Mouse (Mus musculus) lung, postnatal 0 days (tissue): Measurements from ENCODE around the gene Gm14419. TPM values are rescaled to one million over a fixed set of nuclear protein-coding genes. Genes with fewer than 3 reads are reported as not detected.
"Not testable (repeated sequence)": the region's sequence is repeated elsewhere in the genome, so short reads cannot be mapped to it uniquely, and the experiment has no call there.

ENCODE experiments used
- ATAC-seq: fragments of 200-750 bp; cut with Nextera tagmentation; 2 replicates; pipeline ENCODE4 v1.8.0; 2017; ENCODE audit warnings: moderate library complexity
- DNase-seq: peaks from one replicate; pipeline ENCODE4 v3.0.0-alpha.2; 2016; ENCODE audit warnings: low spot score
- H3K27ac ChIP-seq: fragments of 300-500 bp; sonication (generic); 2 replicates; pipeline ENCODE4 v1.5.1; 2014; ENCODE audit warnings: antibody characterized with exemption, mild to moderate bottlenecking, low read length, mixed read lengths
- H3K27me3 ChIP-seq: fragments of 300-500 bp; sonication (generic); replicated peaks from 2 replicates; pipeline ENCODE4 v1.6.1; 2014; ENCODE audit warnings: low read length, mixed read lengths; ENCODE audit not compliant: insufficient read depth
- H3K36me3 ChIP-seq: fragments of 300-500 bp; sonication (generic); 2 replicates; pipeline ENCODE4 v1.6.1; 2014; ENCODE audit warnings: low read length, mixed read lengths; ENCODE audit not compliant: insufficient read depth
- H3K4me1 ChIP-seq: fragments of 300-500 bp; sonication (generic); 2 replicates; pipeline ENCODE4 v1.6.1; 2014; ENCODE audit warnings: antibody characterized with exemption, low read depth, low read length, mixed read lengths; ENCODE audit not compliant: insufficient read depth
- H3K4me2 ChIP-seq: fragments of 300-500 bp; sonication (generic); replicated peaks from 2 replicates; pipeline ENCODE4 v1.6.1; 2014; ENCODE audit warnings: low read depth, mild to moderate bottlenecking, low read length, moderate library complexity, mixed read lengths
- H3K4me3 ChIP-seq: fragments of 300-500 bp; sonication (generic); 2 replicates; pipeline ENCODE4 v1.5.1; 2014; ENCODE audit warnings: low read depth, low read length
- H3K9ac ChIP-seq: fragments of 300-500 bp; sonication (generic); replicated peaks from 2 replicates; pipeline ENCODE4 v1.6.1; 2014; ENCODE audit warnings: low read depth, mild to moderate bottlenecking
- H3K9me3 ChIP-seq: fragments of 300-500 bp; sonication (generic); 2 replicates; pipeline ENCODE4 v1.6.1; 2016; ENCODE audit warnings: low read length, mixed read lengths
- WGBS: fragments of 180-500 bp; shearing (Covaris S2); extraction: QIAGEN DNeasy Blood & Tissue Kit; methylation state at CpG from one replicate; pipeline ENCODE4 v1.1.7; 2014; 5-methylcytosine and 5-hydroxymethylcytosine counted together
- polyA plus RNA-seq: library from polyadenylated mRNA; unstranded; fragments of >200 nt; fragmentation: Nextera tagmentation; extraction: Ambion mirVana; gene quantifications from 2 replicates; pipeline ENCODE4 v1.2.1, GENCODE M21; 2015

Gm14419 gene
- polyA plus RNA-seq: 7.8 and 8.6 TPM in 2 replicates

DNA sequence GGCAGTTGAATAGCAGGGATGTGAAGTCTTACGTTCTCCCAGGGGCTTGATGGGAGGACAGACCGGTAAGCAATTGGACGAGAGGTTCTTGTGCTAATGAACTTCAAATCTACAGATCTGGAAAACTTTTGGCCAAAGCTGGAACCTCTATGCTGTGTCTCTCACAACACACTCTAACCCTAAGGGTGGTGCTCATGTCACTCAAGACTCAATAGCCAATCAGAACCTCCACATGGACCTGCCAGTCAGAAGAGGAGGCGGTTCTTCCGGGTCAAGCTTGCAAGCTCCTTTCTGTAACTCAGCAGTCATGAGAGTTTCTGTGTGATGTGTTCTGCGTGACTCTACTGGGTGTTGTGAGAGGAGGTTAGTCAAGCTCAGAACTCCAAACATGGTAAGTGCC is at the start of gene Gm14419:
Gene Gm14419 (plus strand): TSS at position 301 of the 400 bp plus-strand sequence.
- not testable (repeated sequence) for H3K4me2 ChIP-seq

More for the DNA sequence above, at the start of gene Gm14419:
- H3K36me3 ChIP-seq, ATAC-seq, H3K4me1 ChIP-seq, H3K9ac ChIP-seq, H3K9me3 ChIP-seq, H3K27me3 ChIP-seq, H3K27ac ChIP-seq, H3K4me3 ChIP-seq, DNase-seq: not testable (repeated sequence)
- no CpG with 5 or more reads among the region's 6 CpGs for WGBS

Other genes starting within 250 kb of the Gm14419 start
- gene Gm14295, start 202.3 kb upstream of the Gm14419 start, polyA plus RNA-seq: 9.0 and 11.7 TPM in 2 replicates
- not detected in 2 replicates for gene Gm14408, start 169.8 kb upstream of the Gm14419 start, polyA plus RNA-seq
- 6.1 and 6.5 TPM in 2 replicates for gene Gm14296, start 73.1 kb upstream of the Gm14419 start, polyA plus RNA-seq
- gene Gm14401, start 73.4 kb downstream of the Gm14419 start, polyA plus RNA-seq: not detected in 2 replicates
- 24.3 and 27.6 TPM in 2 replicates for gene Gm14410, start 205.5 kb downstream of the Gm14419 start, polyA plus RNA-seq